Mouse (Mus musculus) c-Kit-negative CD71-positive TER-119-positive erythroid progenitor cells, embryonic 14.5 days (primary cell): ENCODE results near the gene Lingo2.
"Not testable (repeated sequence)": the region's sequence is repeated elsewhere in the genome, so short reads cannot be mapped to it uniquely, and the experiment has no call there.

Experiments used
- DNase-seq: peaks from one replicate; pipeline ENCODE4 v3.0.0-alpha.2; 2013; ENCODE audit warnings: low read depth, low spot score

Lingo2 gene

GRCm38 (mm10) chr4:36081095-36081852 lies 870.3 kb downstream of the Lingo2 start:
- DNase-seq, result no peak

GRCm38 (mm10) chr4:36078910-36079525 lies 872.5 kb downstream of the Lingo2 start:
- no peak for DNase-seq

- not testable (repeated sequence) for DNase-seq
Measured at GRCm38 (mm10) chr4:36064701-36065100, 886.8 kb downstream of the Lingo2 start.

- DNase-seq, result no peak
Measured at GRCm38 (mm10) chr4:36052791-36053376, 898.7 kb downstream of the Lingo2 start.

- no peak for DNase-seq
Measured at GRCm38 (mm10) chr4:36040361-36040760, 911.2 kb downstream of the Lingo2 start.

GRCm38 (mm10) chr4:36038742-36039141 lies 912.8 kb downstream of the Lingo2 start:
- DNase-seq, result no peak

GRCm38 (mm10) chr4:36032039-36032438 lies 919.5 kb downstream of the Lingo2 start:
- no peak for DNase-seq

GRCm38 (mm10) chr4:36014181-36014580 lies 937.4 kb downstream of the Lingo2 start:
- no peak for DNase-seq

- DNase-seq, result no peak
Measured at GRCm38 (mm10) chr4:35992005-35992763, 959.4 kb downstream of the Lingo2 start.

GRCm38 (mm10) chr4:35986012-35986411 lies 965.5 kb downstream of the Lingo2 start:
- no peak for DNase-seq

- DNase-seq, result no peak
Measured at GRCm38 (mm10) chr4:35963532-35963931, 988.0 kb downstream of the Lingo2 start.

GRCm38 (mm10) chr4:35951894-35952293 lies 999.7 kb downstream of the Lingo2 start:
- no peak for DNase-seq

GRCm38 (mm10) chr4:35951251-35951650 lies 1000.3 kb downstream of the Lingo2 start:
- no peak for DNase-seq

- DNase-seq, result no peak
Measured at GRCm38 (mm10) chr4:35934056-35934661, 1017.4 kb downstream of the Lingo2 start.

GRCm38 (mm10) chr4:35927722-35928121 lies 1023.8 kb downstream of the Lingo2 start:
- DNase-seq, result no peak

- DNase-seq, result no peak
Measured at GRCm38 (mm10) chr4:35917453-35917852, 1034.1 kb downstream of the Lingo2 start.

- DNase-seq, result no peak
Measured at GRCm38 (mm10) chr4:35897769-35898564, 1053.6 kb downstream of the Lingo2 start.

GRCm38 (mm10) chr4:35885591-35886542 lies 1065.7 kb downstream of the Lingo2 start:
- no peak for DNase-seq

- DNase-seq, result no peak
Measured at GRCm38 (mm10) chr4:35884946-35885460, 1066.5 kb downstream of the Lingo2 start.
